Mouse (Mus musculus) heart, adult 2 months (tissue): ENCODE measurements around the gene Slc28a1.

Experiments used
- CTCF ChIP-seq: fragments of 200-600 bp; IDR thresholded peaks from 2 replicates; pipeline ENCODE4 v1.8.1; 2022; ENCODE audit warnings: antibody characterized with exemption, mild to moderate bottlenecking, moderate library complexity
- EP300 ChIP-seq: fragments of 200-500 bp; IDR thresholded peaks from 2 replicates; pipeline ENCODE4 v1.6.1; 2011; ENCODE audit warnings: low read depth, low read length, control low read depth; ENCODE audit not compliant: insufficient read depth

GRCm38 (mm10) chr7:81199757-81200156, 85.2 kb downstream of the Slc28a1 start:
- TF ChIP-seq EP300 (no peak), CTCF (no peak)
